Mouse (Mus musculus): Measurements from ENCODE around the gene Sgip1. TPM values are rescaled to one million over a fixed set of nuclear protein-coding genes. Genes with fewer than 3 reads are reported as not detected.

Gene Sgip1
- polyA plus RNA-seq, 1 experiment from 2014 or later: 0.99 TPM

DNA sequence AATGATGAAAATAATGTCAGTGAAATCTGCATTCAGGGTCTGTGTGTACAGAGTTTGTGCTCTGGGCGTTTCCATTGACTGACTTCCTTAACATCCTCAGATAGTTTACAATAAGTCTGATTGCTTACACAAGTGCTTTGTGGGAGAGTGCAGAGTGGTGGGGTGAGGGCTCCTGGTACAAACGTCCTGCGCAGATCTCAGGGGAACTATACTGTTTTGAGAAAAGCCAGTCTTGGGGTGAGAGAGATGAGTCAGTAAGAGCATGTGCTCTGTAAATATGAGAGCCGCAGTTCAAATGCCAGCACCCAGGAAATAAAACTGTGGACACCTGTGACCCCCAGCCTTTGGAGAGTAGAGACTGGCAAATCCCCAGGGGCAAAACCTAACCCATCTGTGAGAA, 80.7 kb downstream of the Sgip1 start:
- H3K4me1 ChIP-seq: no peaks in the 10 kb centered on the region
- no peak overlapping the region for H3K4me3 ChIP-seq
- ATAC-seq: no peak
- H3K9me3 ChIP-seq (replicated peaks): no peaks in the 10 kb centered on the region
- H3K36me3 ChIP-seq: no peaks in the 10 kb centered on the region
- WGBS (ENCODE audit: insufficient replicate concordance): 62% methylated on average over 4 of the region's 4 CpGs
- H3K4me2 ChIP-seq: no peak overlapping the region
- H3K9ac ChIP-seq: no peak overlapping the region
- H3K27me3 ChIP-seq (replicated peaks): no peaks in the 10 kb centered on the region
- H3K27ac ChIP-seq: no peak overlapping the region

DNA sequence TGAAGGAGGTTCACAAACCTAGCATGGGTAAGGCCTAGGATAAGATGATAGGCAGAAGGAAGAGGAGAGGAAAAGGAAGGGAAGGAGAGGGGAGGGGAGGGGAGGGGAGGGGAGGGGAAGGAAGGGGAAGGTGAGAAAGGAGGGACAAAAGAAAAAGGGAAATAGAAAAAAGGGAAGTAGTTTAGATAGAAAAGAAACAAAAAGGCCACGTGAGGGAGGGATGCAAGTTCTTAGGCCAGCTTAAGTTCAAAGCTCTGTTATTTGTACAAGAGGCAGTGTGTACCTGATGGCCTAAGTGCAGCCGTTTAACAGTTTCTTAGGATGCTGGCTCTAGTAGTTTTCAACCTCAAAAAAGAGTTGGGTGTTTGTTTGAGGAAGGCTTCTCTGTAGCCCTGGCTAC, 83.4 kb downstream of the Sgip1 start:
- WGBS (ENCODE audit: insufficient replicate concordance): 36% methylated on average over 2 of the region's 2 CpGs
- Histone ChIP-seq H3K27ac (no peak overlapping the region), H3K4me2 (no peak overlapping the region), H3K9me3 (replicated peaks) (no peaks in the 10 kb centered on the region), H3K4me1 (no peaks in the 10 kb centered on the region), H3K36me3 (no peaks in the 10 kb centered on the region), H3K27me3 (replicated peaks) (no peaks in the 10 kb centered on the region), H3K4me3 (no peak overlapping the region), H3K9ac (no peak overlapping the region)
- no peak for ATAC-seq

- no peaks in the 10 kb centered on the region for H3K36me3 ChIP-seq
- no peaks in the 10 kb centered on the region for H3K4me1 ChIP-seq
- H3K27me3 ChIP-seq (replicated peaks): no peaks in the 10 kb centered on the region
- H3K4me3 ChIP-seq: no peak overlapping the region
- no peak overlapping the region for H3K4me2 ChIP-seq
- WGBS (ENCODE audit: insufficient replicate concordance): 68% methylated on average over 2 of the region's 2 CpGs
- no peak for ATAC-seq
- H3K27ac ChIP-seq: no peak overlapping the region
- H3K9me3 ChIP-seq (replicated peaks): no peaks in the 10 kb centered on the region
- H3K9ac ChIP-seq: no peak overlapping the region
Measured at GRCm38 (mm10) chr4:102826159-102826558, 85.1 kb downstream of the Sgip1 start.

GRCm38 (mm10) chr4:102828518-102828917, 87.4 kb downstream of the Sgip1 start:
- H3K4me1 ChIP-seq: no peaks in the 10 kb centered on the region
- no peaks in the 10 kb centered on the region for H3K9me3 ChIP-seq (replicated peaks)
- no peaks in the 10 kb centered on the region for H3K36me3 ChIP-seq
- no peak for ATAC-seq
- no peaks in the 10 kb centered on the region for H3K27me3 ChIP-seq (replicated peaks)
- WGBS (ENCODE audit: insufficient replicate concordance): 76% methylated on average over 2 of the region's 2 CpGs
- H3K4me3 ChIP-seq: no peak overlapping the region
- H3K4me2 ChIP-seq: no peak overlapping the region
- no peak overlapping the region for H3K9ac ChIP-seq
- no peak overlapping the region for H3K27ac ChIP-seq

GRCm38 (mm10) chr4:102833191-102833590, 92.1 kb downstream of the Sgip1 start:
- Histone ChIP-seq H3K9me3 (replicated peaks) (no peaks in the 10 kb centered on the region), H3K9ac (no peak overlapping the region), H3K4me2 (no peak overlapping the region), H3K4me3 (no peak overlapping the region), H3K27me3 (replicated peaks) (no peaks in the 10 kb centered on the region), H3K27ac (no peak overlapping the region), H3K36me3 (no peaks in the 10 kb centered on the region), H3K4me1 (no peaks in the 10 kb centered on the region)
- ATAC-seq: no peak
- WGBS (ENCODE audit: insufficient replicate concordance): 70% methylated on average over 1 of the region's 1 CpGs

GRCm38 (mm10) chr4:102833726-102834125, 92.6 kb downstream of the Sgip1 start:
- H3K27me3 ChIP-seq (replicated peaks): no peaks in the 10 kb centered on the region
- H3K27ac ChIP-seq: no peak overlapping the region
- no peak for ATAC-seq
- H3K36me3 ChIP-seq: no peaks in the 10 kb centered on the region
- H3K4me2 ChIP-seq: no peak overlapping the region
- H3K4me3 ChIP-seq: no peak overlapping the region
- H3K9ac ChIP-seq: no peak overlapping the region
- 75% methylated on average over 2 of the region's 2 CpGs for WGBS (ENCODE audit: insufficient replicate concordance)
- no peaks in the 10 kb centered on the region for H3K4me1 ChIP-seq
- H3K9me3 ChIP-seq (replicated peaks): no peaks in the 10 kb centered on the region

GRCm38 (mm10) chr4:102834710-102835109, 93.6 kb downstream of the Sgip1 start:
- Histone ChIP-seq H3K4me3 (no peak overlapping the region), H3K27ac (no peak overlapping the region), H3K9me3 (replicated peaks) (no peaks in the 10 kb centered on the region), H3K27me3 (replicated peaks) (no peaks in the 10 kb centered on the region), H3K36me3 (no peaks in the 10 kb centered on the region), H3K4me2 (no peak overlapping the region), H3K4me1 (no peaks in the 10 kb centered on the region), H3K9ac (no peak overlapping the region)
- ATAC-seq: no peak
- WGBS (ENCODE audit: insufficient replicate concordance): 37% methylated on average over 1 of the region's 1 CpGs

GRCm38 (mm10) chr4:102840062-102840798, 99.1 kb downstream of the Sgip1 start:
- H3K36me3 ChIP-seq: no peaks in the 10 kb centered on the region
- no peaks in the 10 kb centered on the region for H3K9me3 ChIP-seq (replicated peaks)
- no peaks in the 10 kb centered on the region for H3K4me1 ChIP-seq
- H3K9ac ChIP-seq: no peak overlapping the region
- H3K27me3 ChIP-seq (replicated peaks): no peaks in the 10 kb centered on the region
- 62% methylated on average over 7 of the region's 7 CpGs for WGBS (ENCODE audit: insufficient replicate concordance)
- no peak overlapping the region for H3K4me2 ChIP-seq
- no peak overlapping the region for H3K4me3 ChIP-seq
- 0 out of 2 replicates have a peak, but pooled peaks have one; percentile 24 for ATAC-seq
- H3K27ac ChIP-seq: no peak overlapping the region

GRCm38 (mm10) chr4:102840956-102841729, 100.0 kb downstream of the Sgip1 start:
- 72% methylated on average over 11 of the region's 11 CpGs for WGBS (ENCODE audit: insufficient replicate concordance)
- Histone ChIP-seq H3K4me3 (no peak overlapping the region), H3K4me2 (no peak overlapping the region), H3K27me3 (replicated peaks) (no peaks in the 10 kb centered on the region), H3K9me3 (replicated peaks) (no peaks in the 10 kb centered on the region), H3K4me1 (no peaks in the 10 kb centered on the region), H3K27ac (no peak overlapping the region), H3K36me3 (no peaks in the 10 kb centered on the region), H3K9ac (no peak overlapping the region)
- ATAC-seq: no peak

DNA sequence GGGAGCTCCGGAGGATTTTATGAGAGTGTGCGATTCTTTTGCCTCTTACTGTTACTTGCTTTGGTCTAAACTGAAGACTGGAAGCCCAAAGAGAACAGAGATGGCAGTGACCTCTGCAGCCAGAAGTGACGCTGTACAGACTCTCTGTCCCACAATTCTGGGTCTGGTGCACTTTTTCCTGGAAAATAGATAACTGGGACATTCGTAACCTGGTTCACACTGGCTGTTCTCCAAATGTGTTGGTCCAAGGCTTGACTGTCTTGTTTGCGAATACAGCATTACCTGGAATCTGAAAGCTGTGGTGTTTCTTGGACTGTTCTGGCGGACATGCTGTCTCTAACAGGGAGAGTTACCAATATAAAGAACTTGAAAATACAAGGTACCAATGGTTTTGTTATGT, 109.4 kb downstream of the Sgip1 start:
- Histone ChIP-seq H3K27me3 (replicated peaks) (no peaks in the 10 kb centered on the region), H3K4me2 (no peak overlapping the region), H3K36me3 (no peaks in the 10 kb centered on the region), H3K27ac (no peak overlapping the region), H3K4me3 (no peak overlapping the region), H3K4me1 (no peaks in the 10 kb centered on the region), H3K9me3 (replicated peaks) (no peaks in the 10 kb centered on the region), H3K9ac (no peak overlapping the region)
- no peak for ATAC-seq
- 71% methylated on average over 6 of the region's 6 CpGs for WGBS (ENCODE audit: insufficient replicate concordance)

DNA sequence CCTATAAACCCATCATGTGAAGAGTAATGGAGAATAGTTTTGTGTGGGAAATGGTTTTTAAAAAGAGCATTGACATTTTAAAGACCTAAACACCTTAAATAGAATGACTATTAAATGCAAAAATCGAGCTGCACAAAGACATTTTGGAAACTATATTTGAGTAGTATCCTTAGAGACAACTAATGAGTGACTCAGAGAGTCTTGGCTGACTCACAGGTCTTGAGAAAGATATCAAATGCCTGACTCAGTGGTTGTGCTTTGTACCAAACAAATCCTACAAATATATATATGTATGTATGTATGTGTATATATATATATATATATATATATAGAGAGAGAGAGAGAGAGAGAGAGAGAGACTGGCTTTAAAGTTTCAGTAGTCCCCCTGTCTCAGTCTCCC, 110.1 kb downstream of the Sgip1 start:
- no peaks in the 10 kb centered on the region for H3K27me3 ChIP-seq (replicated peaks)
- H3K36me3 ChIP-seq: no peaks in the 10 kb centered on the region
- no peaks in the 10 kb centered on the region for H3K9me3 ChIP-seq (replicated peaks)
- H3K9ac ChIP-seq: no peak overlapping the region
- ATAC-seq: no peak
- no peak overlapping the region for H3K4me3 ChIP-seq
- no peak overlapping the region for H3K4me2 ChIP-seq
- H3K4me1 ChIP-seq: no peaks in the 10 kb centered on the region
- WGBS (ENCODE audit: insufficient replicate concordance): 23% methylated on average over 1 of the region's 1 CpGs
- no peak overlapping the region for H3K27ac ChIP-seq

GRCm38 (mm10) chr4:102852290-102852689, 111.2 kb downstream of the Sgip1 start:
- no peak overlapping the region for H3K4me2 ChIP-seq
- ATAC-seq: no peak
- H3K4me1 ChIP-seq: no peaks in the 10 kb centered on the region
- no peak overlapping the region for H3K4me3 ChIP-seq
- H3K9ac ChIP-seq: no peak overlapping the region
- no peaks in the 10 kb centered on the region for H3K27me3 ChIP-seq (replicated peaks)
- H3K36me3 ChIP-seq: no peaks in the 10 kb centered on the region
- no peak overlapping the region for H3K27ac ChIP-seq
- no peaks in the 10 kb centered on the region for H3K9me3 ChIP-seq (replicated peaks)
- 71% methylated on average over 3 of the region's 3 CpGs for WGBS (ENCODE audit: insufficient replicate concordance)
